Comparison of ENCODE assay signal across 10 mouse cellular contexts in the genomic region with DNA sequence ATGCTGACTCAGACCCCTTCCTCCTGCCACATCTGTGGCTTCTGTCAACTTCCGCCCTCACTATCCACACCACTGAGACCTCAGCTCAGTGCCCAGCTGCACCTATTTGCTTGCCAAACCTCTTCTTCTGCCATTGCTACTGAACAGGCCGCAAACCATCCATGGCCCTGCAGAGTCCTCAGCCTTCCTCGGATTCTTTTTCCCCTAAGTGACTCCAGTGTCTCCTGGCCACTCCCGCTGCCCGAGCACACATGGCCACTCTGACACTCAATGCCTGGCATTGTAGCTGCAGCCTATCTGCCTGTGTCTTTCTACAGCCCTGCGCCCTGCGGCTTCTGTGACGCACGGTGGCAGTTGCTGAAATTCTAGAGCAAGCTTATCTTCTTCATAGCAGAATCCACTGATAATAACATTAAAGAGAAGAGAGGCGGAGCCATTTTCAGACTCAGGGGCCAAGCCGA.
DNase-seq lines count a peak whose midpoint lies in the region; ATAC-seq lines count a peak whose summit lies in the region.
"Had no signal": no experiment of that assay in that cellular context is flagged by ENCODE, and none has a peak within 500 bp of the region (broad histone marks: within the 10 kb centered on the region; RNA-seq: fewer than 3 reads in every experiment).

No protein-coding gene starts in this region.

- no peak overlapping the region for H3K4me3 ChIP-seq in heart, embryonic 14.5 days (ENCODE audit: control insufficient read depth in 1 of 2, insufficient read depth in 1 of 2, low read depth in 1 of 2, low read length in 2 of 2)
- H3K4me3 ChIP-seq in liver, embryonic 15.5 days (replicated peaks): no peak overlapping the region

- H3K9ac ChIP-seq in heart, embryonic 14.5 days (ENCODE audit: low read length): peak overlapping the region; percentile 12; the same call in 1 of the 2 replicates
- no peak overlapping the region for H3K9ac ChIP-seq in liver, embryonic 15.5 days

- peak overlapping the region; percentile 60 to 91 for H3K27ac ChIP-seq in heart, embryonic 14.5 days (replicated peaks in 1 of 2; ENCODE audit: control insufficient read depth in 1 of 2, insufficient read depth in 1 of 2, low read depth in 2 of 2, low read length in 2 of 2)
- peak overlapping the region; percentile 57 for H3K27ac ChIP-seq in liver, embryonic 15.5 days (replicated peaks)

- 0 out of 2 replicates have a peak, but pooled peaks have one; percentile 23 for ATAC-seq in heart, embryonic 14.5 days (ENCODE audit: insufficient number of reproducible peaks, insufficient read depth, low FRiP score, low read depth)
- peak; percentile 77 for ATAC-seq in liver, embryonic 15.5 days (ENCODE audit: insufficient read depth)
- ATAC-seq: CD4-positive, CD25-positive, alpha-beta regulatory T cell, adult 4 months had no signal

- H3K36me3 ChIP-seq in heart, embryonic 14.5 days (ENCODE audit: control insufficient read depth, insufficient read depth, low read length): no peaks in the 10 kb centered on the region
- no peaks in the 10 kb centered on the region for H3K36me3 ChIP-seq in liver, embryonic 15.5 days (replicated peaks)

- H3K27me3 ChIP-seq in heart, embryonic 14.5 days (ENCODE audit: control insufficient read depth, insufficient read depth, low read length): no peaks in the 10 kb centered on the region
- H3K27me3 ChIP-seq in liver, embryonic 15.5 days: no peaks in the 10 kb centered on the region

- intact Hi-C loops in heart, postnatal 25 days (cut with DNase I): loop anchor here (2.0 kb wide), 1 partner anchor 188 kb away; no protein-coding TSS in a partner anchor

- WGBS in heart, embryonic 14.5 days: 18% methylated on average over 11 of the region's 11 CpGs
- 16% methylated on average over 11 of the region's 11 CpGs for WGBS in liver, embryonic 15.5 days (ENCODE audit: insufficient replicate concordance)

- H3K4me2 ChIP-seq in heart, embryonic 14.5 days (ENCODE audit: low read length): peak overlapping the region; percentile 3; the same call in 1 of the 2 replicates
- H3K4me2 ChIP-seq in liver, embryonic 15.5 days: peak overlapping the region; percentile 44

- DNase-seq in heart, adult 11 months: peak; percentile 95
- no peak for DNase-seq in heart, postnatal 25 days (ENCODE audit: low spot score)
- peak; percentile 18 for DNase-seq in ZHBTc4 (ENCODE audit: low read depth, low spot score)
- DNase-seq in right cerebral cortex, postnatal 14 days: no peak
- no peak for DNase-seq in ovary, postnatal 36 days (ENCODE audit: low spot score)
- no peak for DNase-seq in gastrocnemius, postnatal 25 days
- DNase-seq: kidney, postnatal 4 days had no signal

- H3K4me1 ChIP-seq in heart, embryonic 14.5 days (ENCODE audit: control insufficient read depth in 2 of 2, insufficient read depth in 2 of 2, low read length in 2 of 2): peaks cover 47 to 62% of the 10 kb centered on the region in 2 experiments
- peaks cover 67% of the 10 kb centered on the region for H3K4me1 ChIP-seq in liver, embryonic 15.5 days (replicated peaks)

- H3K9me3 ChIP-seq in heart, embryonic 14.5 days (ENCODE audit: control insufficient read depth, low read length): no peaks in the 10 kb centered on the region
- no peaks in the 10 kb centered on the region for H3K9me3 ChIP-seq in liver, embryonic 15.5 days (replicated peaks)

Comparison
In these comparisons a context has a peak if more than half of its experiments do, and no peak if none do; other contexts are left out.
1. DNase-seq: peak in heart, adult 11 months (single experiment) and ZHBTc4 (single experiment); none in heart, postnatal 25 days (single experiment), right cerebral cortex, postnatal 14 days (single experiment), ovary, postnatal 36 days (single experiment) and gastrocnemius, postnatal 25 days (single experiment).